Mouse (Mus musculus) right cerebral cortex, postnatal 25 days (tissue): Measurements from ENCODE around the gene Liph.
"Not testable (repeated sequence)": the region's sequence is repeated elsewhere in the genome, so short reads cannot be mapped to it uniquely, and the experiment has no call there.

ENCODE experiments used
- DNase-seq: peaks from one replicate; pipeline ENCODE4 v3.0.0; 2022

The Liph gene

DNA sequence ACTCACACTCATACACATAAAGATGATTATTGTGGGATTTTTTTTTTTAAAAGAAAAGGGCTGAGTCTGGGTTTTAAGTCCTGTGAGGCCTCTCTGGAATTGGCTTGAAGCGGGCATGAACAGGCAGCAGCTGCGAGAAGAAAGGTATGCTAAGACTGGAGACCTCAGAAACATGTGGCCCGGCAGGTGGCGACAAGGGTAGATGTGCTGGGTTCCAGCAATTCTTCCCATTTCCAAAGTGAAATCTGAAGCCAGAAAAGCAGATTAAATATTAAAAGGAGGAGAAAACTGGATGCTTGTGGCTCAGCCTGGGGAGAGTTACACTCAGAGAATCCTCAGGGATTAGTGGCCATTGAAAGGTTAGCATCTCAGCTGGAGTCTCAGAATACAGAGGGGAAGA, 24.0 kb downstream of the Liph start:
- no peak for DNase-seq

GRCm38 (mm10) chr16:21970536-21970935, 24.9 kb downstream of the Liph start:
- DNase-seq: no peak

- no peak for DNase-seq
Measured at GRCm38 (mm10) chr16:21969874-21970273, 25.6 kb downstream of the Liph start.

GRCm38 (mm10) chr16:21965576-21965975, 29.9 kb downstream of the Liph start:
- no peak for DNase-seq

DNA sequence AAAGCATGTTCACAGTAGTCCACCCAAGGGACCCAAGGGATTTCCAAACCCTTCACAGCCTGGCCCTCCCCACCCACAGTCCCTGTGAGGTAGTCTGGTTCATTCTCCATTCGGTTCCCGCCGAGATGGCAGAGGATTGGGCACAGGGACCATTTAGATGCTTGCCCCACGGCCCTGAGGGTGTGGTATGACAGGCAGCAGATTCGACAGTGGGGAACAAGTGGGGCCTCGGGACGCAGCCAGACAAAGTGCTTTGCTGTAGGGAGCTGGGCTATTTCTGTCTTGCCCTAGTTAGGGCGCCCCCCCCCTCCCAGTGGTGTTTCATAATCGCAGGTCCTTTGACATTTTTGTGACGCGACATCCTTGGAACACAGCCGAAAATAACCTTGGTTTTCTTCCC, 39.9 kb downstream of the Liph start:
- DNase-seq: no peak

DNA sequence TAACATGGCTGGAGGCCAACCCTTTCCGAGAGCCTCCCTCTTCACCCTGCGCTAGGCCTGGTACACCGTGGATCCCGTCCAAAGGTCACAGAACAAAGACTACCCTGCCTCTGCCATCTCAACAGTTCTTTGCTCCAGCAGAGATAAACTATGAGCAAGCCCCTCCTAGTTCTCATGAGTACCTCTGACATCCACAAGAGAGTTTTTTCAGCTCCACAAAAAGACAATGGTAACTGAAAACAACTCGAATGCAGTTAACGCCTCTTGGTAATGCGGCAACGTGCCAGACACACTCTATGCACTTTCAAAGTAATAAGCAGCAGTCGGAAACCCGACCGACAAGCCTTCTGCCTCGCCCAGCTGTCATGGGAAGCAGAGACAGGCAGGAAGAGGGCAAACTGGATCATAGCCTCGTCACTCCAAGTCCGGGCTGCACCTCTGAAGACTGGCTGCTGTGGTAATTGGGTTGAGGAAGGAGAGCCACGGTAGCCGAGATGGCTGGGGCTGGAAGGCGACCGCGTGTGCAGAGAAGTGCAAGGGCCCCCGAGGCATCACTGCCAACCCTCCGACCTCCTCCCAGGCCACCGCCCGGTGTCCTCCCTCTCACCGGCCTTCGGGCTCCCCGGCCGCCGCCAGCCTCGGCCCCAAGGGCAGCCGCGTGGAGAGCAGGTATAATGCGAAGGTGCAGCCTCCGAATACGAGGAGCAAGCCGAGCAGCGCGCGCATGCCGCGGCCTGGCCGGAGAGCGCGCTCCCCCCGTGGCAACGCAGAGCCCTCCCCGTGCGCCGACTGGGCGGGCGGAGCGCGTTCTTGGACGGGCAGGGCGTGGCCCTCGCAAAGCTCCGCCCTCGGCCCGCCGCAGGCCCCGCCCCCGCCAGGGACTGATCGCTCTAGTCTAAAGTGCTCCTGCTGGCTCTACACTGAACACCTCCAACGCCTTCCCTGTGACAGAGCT, 48.4 kb downstream of the Liph start, which contains the start of gene Tmem41a:
TSS of gene Tmem41a (minus strand) at position 792 of the 955 bp plus-strand sequence.
- DNase-seq: peak; percentile 90

GRCm38 (mm10) chr16:21928471-21928870, 67.0 kb downstream of the Liph start:
- no peak for DNase-seq

DNA sequence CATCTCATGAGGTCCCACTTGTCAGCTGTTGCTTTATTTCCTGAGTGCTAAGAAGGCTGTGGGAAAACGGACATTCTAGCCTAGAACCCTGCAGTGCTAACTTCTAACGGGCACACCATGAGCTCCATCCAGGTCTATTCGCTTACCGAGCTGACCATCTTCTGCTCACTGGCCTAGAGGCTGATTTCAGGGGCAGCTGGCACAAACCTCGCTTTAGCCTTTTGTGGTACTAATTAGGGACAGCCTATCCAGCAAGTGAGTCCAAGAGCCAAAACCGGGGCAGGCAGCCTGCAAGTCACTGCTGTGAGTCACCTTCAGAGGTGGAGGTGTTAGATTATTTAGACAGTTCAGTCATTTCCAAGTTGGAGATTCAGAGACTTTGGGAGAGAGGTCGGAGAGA, 78.8 kb downstream of the Liph start:
- DNase-seq: no peak

DNA sequence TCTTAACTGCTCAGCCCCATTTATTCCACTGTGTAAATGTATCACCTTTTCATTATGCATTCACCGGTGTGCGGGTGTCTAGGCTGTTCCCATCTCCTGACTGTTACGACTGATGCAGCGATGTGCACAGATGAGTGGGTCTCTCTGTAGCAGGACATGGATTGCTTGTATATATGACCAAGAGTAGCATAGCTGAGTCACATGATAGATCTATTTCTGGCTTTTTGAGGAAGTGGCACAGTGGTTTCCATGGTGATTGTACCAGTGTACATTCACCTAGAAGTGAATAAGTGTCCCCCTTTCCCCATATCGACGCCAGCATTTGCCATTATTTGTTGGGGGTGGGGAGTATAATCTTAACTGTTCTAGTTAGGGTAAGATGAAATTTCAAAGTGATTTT, 82.1 kb downstream of the Liph start:
- no peak for DNase-seq

DNA sequence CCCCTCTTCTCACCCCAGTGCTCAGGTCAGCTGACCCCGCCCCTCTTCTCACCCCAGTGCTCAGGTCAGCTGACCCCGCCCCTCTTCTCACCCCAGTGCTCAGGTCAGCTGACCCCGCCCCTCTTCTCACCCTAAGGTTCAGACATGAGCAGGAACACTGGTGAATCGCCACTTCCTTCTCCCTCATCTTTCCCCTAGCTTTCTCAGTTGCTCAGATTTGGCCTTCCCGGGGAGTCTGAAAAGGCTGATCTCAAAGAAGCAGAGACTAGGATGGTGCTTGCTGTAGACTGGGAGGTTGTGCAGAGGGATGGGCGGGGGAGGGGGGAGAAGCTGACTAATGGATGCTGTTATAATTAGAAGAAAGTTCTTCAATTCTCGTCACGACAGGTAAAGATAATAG, 86.6 kb downstream of the Liph start:
- not testable (repeated sequence) for DNase-seq

- no peak for DNase-seq
Measured at GRCm38 (mm10) chr16:21906902-21907301, 88.6 kb downstream of the Liph start.

GRCm38 (mm10) chr16:21905996-21906395, 89.5 kb downstream of the Liph start:
- no peak for DNase-seq

DNA sequence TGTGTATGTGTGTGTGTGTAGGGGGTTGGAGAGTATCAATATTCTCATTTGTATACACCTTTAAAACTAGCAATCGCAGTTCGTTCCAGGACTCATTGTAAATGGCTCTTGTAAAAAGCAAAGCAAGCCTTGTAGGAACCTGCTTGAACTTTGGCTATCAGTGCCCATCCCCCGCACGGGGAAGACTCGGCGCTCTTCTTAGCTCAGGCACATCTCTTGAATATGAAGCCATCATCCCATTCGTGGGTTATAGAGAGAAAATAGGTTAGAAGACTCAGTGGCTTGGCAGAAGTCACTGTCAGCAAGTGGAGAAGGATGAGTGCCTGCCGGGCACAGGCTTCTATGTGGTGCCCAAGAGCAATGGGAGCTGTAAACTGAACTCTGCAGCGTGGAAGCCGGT, 90.8 kb downstream of the Liph start:
- no peak for DNase-seq
